Mouse (Mus musculus) right cerebral cortex, adult 18-20 months (tissue): ENCODE measurements around the gene Ccdc114.
A peak's percentile ranks its signal among the peaks of the same experiment; 100 is the strongest.
"Not testable (repeated sequence)": the region's sequence is repeated elsewhere in the genome, so short reads cannot be mapped to it uniquely, and the experiment has no call there.

ENCODE experiments used
- DNase-seq: peaks from one replicate; pipeline ENCODE4 v3.0.0; 2022; ENCODE audit warnings: mixed read lengths

The Ccdc114 gene

GRCm38 (mm10) chr7:45919083-45919671 lies 4.7 kb upstream of the Ccdc114 start:
- no peak for DNase-seq

GRCm38 (mm10) chr7:45919761-45920160 lies 4.1 kb upstream of the Ccdc114 start:
- no peak for DNase-seq

GRCm38 (mm10) chr7:45920583-45921241 lies 3.2 kb upstream of the Ccdc114 start:
- peak; percentile 54 for DNase-seq

- DNase-seq: no peak
Measured at GRCm38 (mm10) chr7:45921242-45921621, 2.6 kb upstream of the Ccdc114 start, which contains the start of gene Emp3. Gene Emp3 (minus strand): TSS chr7:45921404.

GRCm38 (mm10) chr7:45921950-45922600 lies 1.8 kb upstream of the Ccdc114 start:
- no peak for DNase-seq

- peak; percentile 95 for DNase-seq
Measured at GRCm38 (mm10) chr7:45922928-45923761, 727 bp upstream of the Ccdc114 start.

- DNase-seq: no peak
Measured at GRCm38 (mm10) chr7:45924429-45924816, 551 bp downstream of the Ccdc114 start.

GRCm38 (mm10) chr7:45928626-45929295 lies 4.9 kb downstream of the Ccdc114 start:
- DNase-seq: no peak

- no peak for DNase-seq
Measured at GRCm38 (mm10) chr7:45929688-45930087, 5.8 kb downstream of the Ccdc114 start.

GRCm38 (mm10) chr7:45933766-45934165 lies 9.9 kb downstream of the Ccdc114 start:
- DNase-seq: not testable (repeated sequence)

- peak; percentile 44 for DNase-seq
Measured at GRCm38 (mm10) chr7:45935114-45935513, 11.2 kb downstream of the Ccdc114 start.

GRCm38 (mm10) chr7:45939836-45940235 lies 16.0 kb downstream of the Ccdc114 start:
- no peak for DNase-seq

GRCm38 (mm10) chr7:45941986-45942385 lies 18.1 kb downstream of the Ccdc114 start:
- DNase-seq: no peak

- not testable (repeated sequence) for DNase-seq
Measured at GRCm38 (mm10) chr7:45943280-45943679, 19.4 kb downstream of the Ccdc114 start.

GRCm38 (mm10) chr7:45949061-45949460 lies 25.2 kb downstream of the Ccdc114 start:
- DNase-seq: no peak

- no peak for DNase-seq
Measured at GRCm38 (mm10) chr7:45956611-45957010, 32.7 kb downstream of the Ccdc114 start.

- DNase-seq: no peak
Measured at GRCm38 (mm10) chr7:45971831-45972723, 48.2 kb downstream of the Ccdc114 start.

GRCm38 (mm10) chr7:45973271-45973687 lies 49.4 kb downstream of the Ccdc114 start:
- DNase-seq: no peak

GRCm38 (mm10) chr7:45974103-45974502 lies 50.2 kb downstream of the Ccdc114 start:
- DNase-seq: no peak

GRCm38 (mm10) chr7:45974512-45974911 lies 50.6 kb downstream of the Ccdc114 start:
- DNase-seq: no peak

GRCm38 (mm10) chr7:45981612-45982011 lies 57.7 kb downstream of the Ccdc114 start:
- no peak for DNase-seq

GRCm38 (mm10) chr7:45986893-45987292 lies 63.0 kb downstream of the Ccdc114 start:
- no peak for DNase-seq
